In the genomic region with DNA sequence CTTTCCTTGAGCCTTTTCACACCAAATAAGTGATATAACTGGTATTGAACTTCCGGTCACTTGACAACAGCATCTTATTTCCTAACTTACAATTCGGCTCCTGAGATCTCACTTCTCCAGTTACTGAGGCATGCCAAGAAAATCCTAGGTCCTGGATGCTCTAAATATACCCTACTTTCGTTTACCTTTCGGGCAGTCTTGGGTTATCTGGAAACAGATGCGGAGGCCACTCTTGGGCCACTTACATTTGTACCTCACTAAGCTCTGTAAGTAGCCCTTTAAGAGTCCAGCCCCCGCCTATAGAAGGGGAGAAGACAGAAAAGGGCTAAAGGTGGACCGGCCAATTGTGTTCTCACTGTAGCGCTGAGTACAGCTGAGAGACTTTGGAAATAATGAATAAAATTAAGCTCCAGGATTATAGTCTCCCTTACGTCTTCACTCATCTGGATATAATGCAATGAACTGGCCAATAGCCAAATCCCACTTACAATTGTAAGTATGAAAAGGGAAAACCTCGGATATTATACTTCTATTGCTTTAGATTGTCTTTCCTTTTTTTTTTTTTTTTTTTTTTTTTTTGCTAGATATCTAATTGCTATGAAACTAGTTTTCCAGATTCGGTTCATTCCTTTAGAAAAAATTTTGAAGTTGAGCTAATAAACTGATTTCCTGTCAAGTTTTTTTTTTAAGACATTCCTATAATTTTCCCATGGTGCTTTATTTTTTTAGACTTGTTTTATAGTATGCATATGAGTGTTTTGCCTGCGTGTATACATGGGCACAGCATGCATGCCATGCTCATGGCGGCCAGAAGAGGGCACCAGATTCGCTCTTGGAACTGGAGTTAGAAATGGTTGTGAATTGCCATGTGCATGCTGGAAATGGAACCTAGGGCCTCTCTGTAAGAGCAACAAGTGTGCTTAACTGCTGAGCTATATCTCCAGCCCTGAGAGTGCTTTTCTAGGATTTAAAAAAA, we compare ENCODE assay signal across 9 mouse cellular contexts. TPM values are rescaled to one million over a fixed set of nuclear protein-coding genes. Genes with fewer than 3 reads are reported as not detected.
DNase-seq lines count a peak whose midpoint lies in the region; ATAC-seq and TF ChIP-seq lines count a peak whose summit lies in the region.
"Had no signal": no experiment of that assay in that cellular context is flagged by ENCODE, and none has a peak within 500 bp of the region (broad histone marks: within the 10 kb centered on the region; RNA-seq: fewer than 3 reads in every experiment).

No protein-coding gene starts in this region.

- no peak overlapping the region for H3K4me2 ChIP-seq in forebrain, postnatal 0 days (ENCODE audit: low read depth)
- H3K4me2 ChIP-seq in forebrain, embryonic 16.5 days (ENCODE audit: low read length), result no peak overlapping the region
- no peak overlapping the region for H3K4me2 ChIP-seq in kidney, postnatal 0 days (ENCODE audit: low read length)
- H3K4me2 ChIP-seq: limb, embryonic 12.5 days had no signal

- H3K36me3 ChIP-seq in forebrain, postnatal 0 days (ENCODE audit: insufficient read depth), result no peaks in the 10 kb centered on the region
- H3K36me3 ChIP-seq in forebrain, embryonic 16.5 days (ENCODE audit: control insufficient read depth, insufficient read depth), result no peaks in the 10 kb centered on the region
- H3K36me3 ChIP-seq in C2C12 (ENCODE audit: control insufficient read depth, insufficient read depth), result no peaks in the 10 kb centered on the region
- H3K36me3 ChIP-seq in kidney, postnatal 0 days (ENCODE audit: insufficient read depth, low read length), result no peaks in the 10 kb centered on the region
- no peaks in the 10 kb centered on the region for H3K36me3 ChIP-seq in spleen, adult 2 months (ENCODE audit: control insufficient read depth, insufficient read depth, low read length)
- H3K36me3 ChIP-seq: limb, embryonic 12.5 days had no signal

- no peaks in the 10 kb centered on the region for H3K27me3 ChIP-seq in forebrain, postnatal 0 days (ENCODE audit: insufficient read depth, low read length)
- H3K27me3 ChIP-seq in forebrain, embryonic 16.5 days (replicated peaks; ENCODE audit: control insufficient read depth, insufficient read depth, low read length), result no peaks in the 10 kb centered on the region
- no peaks in the 10 kb centered on the region for H3K27me3 ChIP-seq in C2C12 (ENCODE audit: control insufficient read depth, insufficient read depth, insufficient read length)
- no peaks in the 10 kb centered on the region for H3K27me3 ChIP-seq in kidney, postnatal 0 days (ENCODE audit: insufficient read depth, low read length)
- no peaks in the 10 kb centered on the region for H3K27me3 ChIP-seq in spleen, adult 2 months (ENCODE audit: control insufficient read depth, insufficient read depth, low read length)
- H3K27me3 ChIP-seq: limb, embryonic 12.5 days had no signal

- H3K27ac ChIP-seq in forebrain, postnatal 0 days (ENCODE audit: low read depth, low read length), result no peak overlapping the region
- H3K27ac ChIP-seq in forebrain, embryonic 16.5 days (ENCODE audit: low read length), result no peak overlapping the region
- H3K27ac ChIP-seq in kidney, postnatal 0 days, result no peak overlapping the region
- H3K27ac ChIP-seq in spleen, adult 2 months (ENCODE audit: insufficient read depth, low read length), result no peak overlapping the region
- H3K27ac ChIP-seq: limb, embryonic 12.5 days had no signal

- H3K9ac ChIP-seq in forebrain, postnatal 0 days, result no peak overlapping the region
- H3K9ac ChIP-seq in forebrain, embryonic 16.5 days (replicated peaks; ENCODE audit: low read depth, low read length), result no peak overlapping the region
- H3K9ac ChIP-seq in kidney, postnatal 0 days (ENCODE audit: low read depth, low read length), result no peak overlapping the region
- H3K9ac ChIP-seq: limb, embryonic 12.5 days had no signal

- H3K79me3 ChIP-seq in C2C12 (ENCODE audit: low read depth), result no peaks in the 10 kb centered on the region

- peak; percentile 64 for DNase-seq in forebrain, postnatal 0 days
- DNase-seq in adrenal gland, postnatal 25 days, result peak; percentile 80
- peak; percentile 68 for DNase-seq in kidney, postnatal 0 days (ENCODE audit: low spot score)
- peak; percentile 81 for DNase-seq in lung, postnatal 10 days
- DNase-seq in spleen, adult 2 months (ENCODE audit: low read depth in 1 of 2, low spot score in 2 of 2), result peak in 1 of 2 experiments; percentile 73

- ATAC-seq in forebrain, postnatal 0 days, result no peak
- ATAC-seq in forebrain, embryonic 16.5 days, result no peak
- peak; percentile 90 for ATAC-seq in erythroblast, adult 5-6 weeks (replicated peaks; ENCODE audit: low FRiP score, poor library complexity, severe bottlenecking)
- ATAC-seq in kidney, postnatal 0 days (replicated peaks; ENCODE audit: low FRiP score, low read depth), result no peak

- no peaks in the 10 kb centered on the region for H3K79me2 ChIP-seq in C2C12 (ENCODE audit: control insufficient read depth, insufficient read depth)

- TF ChIP-seq CTCF in forebrain, postnatal 0 days (IDR thresholded peaks at IDR 0.05; ENCODE audit: low read depth), result peak; percentile 76
- TF ChIP-seq CTCF in C2C12 (IDR thresholded peaks at IDR 0.05; ENCODE audit: control insufficient read depth, insufficient read depth, insufficient read length), result peak; percentile 85
- TF ChIP-seq CTCF in kidney, postnatal 0 days (IDR thresholded peaks at IDR 0.05; ENCODE audit: low read depth), result peak; percentile 90
- TF ChIP-seq CTCF in spleen, adult 2 months (IDR thresholded peaks at IDR 0.05; ENCODE audit: extremely low read depth, insufficient read depth, insufficient read length, insufficient replicate concordance), result peak; percentile 81; the same call in 1 of the 2 replicates

- TF ChIP-seq POLR2A in spleen, adult 2 months (IDR thresholded peaks at IDR 0.05; ENCODE audit: low read depth, low read length), result no peak

- H3K4me1 ChIP-seq in forebrain, postnatal 0 days (ENCODE audit: insufficient read depth), result no peaks in the 10 kb centered on the region
- no peaks in the 10 kb centered on the region for H3K4me1 ChIP-seq in forebrain, embryonic 16.5 days (replicated peaks; ENCODE audit: control insufficient read depth, insufficient read depth, low read length)
- H3K4me1 ChIP-seq in kidney, postnatal 0 days (replicated peaks; ENCODE audit: insufficient read depth, low read length), result no peaks in the 10 kb centered on the region
- H3K4me1 ChIP-seq in spleen, adult 2 months (ENCODE audit: control insufficient read depth, insufficient read depth, insufficient read length), result no peaks in the 10 kb centered on the region
- H3K4me1 ChIP-seq: limb, embryonic 12.5 days had no signal

- WGBS in forebrain, postnatal 0 days, result 33% methylated on average over 14 of the region's 14 CpGs
- WGBS in forebrain, embryonic 16.5 days, result 34% methylated on average over 14 of the region's 14 CpGs
- 65% methylated on average over 14 of the region's 14 CpGs for WGBS in kidney, postnatal 0 days
- 67% methylated on average over 14 of the region's 14 CpGs for WGBS in spleen, adult 2 months

- H3ac ChIP-seq in C2C12 (ENCODE audit: control insufficient read depth, insufficient read length, low read depth), result no peak overlapping the region

- no peak overlapping the region for H3K4me3 ChIP-seq in forebrain, postnatal 0 days (ENCODE audit: low read depth, low read length)
- no peak overlapping the region for H3K4me3 ChIP-seq in forebrain, embryonic 16.5 days (replicated peaks; ENCODE audit: low read length)
- H3K4me3 ChIP-seq in C2C12 (ENCODE audit: insufficient read depth, poor library complexity, severe bottlenecking), result no peak overlapping the region
- H3K4me3 ChIP-seq in kidney, postnatal 0 days (replicated peaks; ENCODE audit: low read depth, low read length), result no peak overlapping the region
- no peak overlapping the region for H3K4me3 ChIP-seq in spleen, adult 2 months (ENCODE audit: extremely low read depth, insufficient read depth, insufficient read length)
- H3K4me3 ChIP-seq: limb, embryonic 12.5 days had no signal

- no peaks in the 10 kb centered on the region for H3K9me3 ChIP-seq in forebrain, postnatal 0 days (ENCODE audit: low read length)
- no peaks in the 10 kb centered on the region for H3K9me3 ChIP-seq in forebrain, embryonic 16.5 days (ENCODE audit: control insufficient read depth, low read length)
- no peaks in the 10 kb centered on the region for H3K9me3 ChIP-seq in kidney, postnatal 0 days (replicated peaks; ENCODE audit: low read length)
- H3K9me3 ChIP-seq: limb, embryonic 12.5 days had no signal

TF ChIP-seq in C2C12, 6 proteins besides CTCF, POLR2A, EP300 and RAD21:
- TF ChIP-seq MAX (IDR thresholded peaks at IDR 0.05), result peak; percentile 81
- TF ChIP-seq MYOD1 (IDR thresholded peaks at IDR 0.05; ENCODE audit: control insufficient read depth, insufficient read length, low read depth), result no peak
TF ChIP-seq in C2C12: peak in this region for 1.

RNA-seq across cellular contexts. Expression of a gene that starts 17.5 kb away (rescaled TPM):
- total RNA-seq in forebrain, postnatal 0 days (2014; rRNA removed), result 21.0 and 32.6 TPM in 2 replicates
- polyA plus RNA-seq in forebrain, postnatal 0 days (2015; fragmentation: Nextera tagmentation; extraction: Ambion mirVana), result 11.1 and 17.2 TPM in 2 replicates
- polyA plus RNA-seq in forebrain, embryonic 16.5 days (2015; fragmentation: Nextera tagmentation; extraction: Ambion mirVana), result 22.7 and 24.6 TPM in 2 replicates
- polyA plus RNA-seq in C2C12 (2012; fragmentation: generic; extraction: Trizol), result 73.2 TPM
- total RNA-seq in adrenal gland, postnatal 25 days (2021), result 75.2 and 75.4 TPM in 2 replicates
- total RNA-seq in erythroblast, adult 5-6 weeks (2015; ENCODE audit: low replicate concordance), result 9.6 and 16.7 TPM in 2 replicates
- total RNA-seq in erythroblast, adult 5-6 weeks (2017; ENCODE audit: low replicate concordance), result 20.5 and 25.9 TPM in 2 replicates
- 35.2 and 39.6 TPM in 2 replicates for polyA plus RNA-seq in kidney, postnatal 0 days (2015; fragmentation: Nextera tagmentation; extraction: Ambion mirVana)
- 22.8 and 23.9 TPM in 2 replicates for polyA plus RNA-seq in spleen, adult 2 months (2012; rRNA removed)
